Mouse (Mus musculus) thymus, postnatal 4 days (tissue): ENCODE data around the gene Abhd5.

Source experiments
- DNase-seq: peaks from one replicate; pipeline ENCODE4 v3.0.0; 2021

Abhd5 gene

GRCm38 (mm10) chr9:122347882-122348281 is 3.5 kb upstream of the Abhd5 start:
- DNase-seq: no peak

GRCm38 (mm10) chr9:122349286-122349685 is 2.1 kb upstream of the Abhd5 start:
- no peak for DNase-seq

GRCm38 (mm10) chr9:122350396-122351130 is 845 bp upstream of the Abhd5 start:
- no peak for DNase-seq

GRCm38 (mm10) chr9:122352025-122352392 is 601 bp downstream of the Abhd5 start:
- DNase-seq: no peak

- no peak for DNase-seq
Measured at GRCm38 (mm10) chr9:122352911-122353310, 1.5 kb downstream of the Abhd5 start.

GRCm38 (mm10) chr9:122354240-122354639 is 2.8 kb downstream of the Abhd5 start:
- DNase-seq: no peak

GRCm38 (mm10) chr9:122357073-122357472 is 5.7 kb downstream of the Abhd5 start:
- no peak for DNase-seq

GRCm38 (mm10) chr9:122357626-122358025 is 6.2 kb downstream of the Abhd5 start:
- DNase-seq: no peak

GRCm38 (mm10) chr9:122364171-122364570 is 12.8 kb downstream of the Abhd5 start:
- no peak for DNase-seq

- DNase-seq: no peak
Measured at GRCm38 (mm10) chr9:122370292-122370794, 18.9 kb downstream of the Abhd5 start.

GRCm38 (mm10) chr9:122372506-122372905 is 21.1 kb downstream of the Abhd5 start:
- DNase-seq: no peak

- no peak for DNase-seq
Measured at GRCm38 (mm10) chr9:122372991-122373390, 21.6 kb downstream of the Abhd5 start.

GRCm38 (mm10) chr9:122378986-122379385 is 27.6 kb downstream of the Abhd5 start:
- no peak for DNase-seq

- DNase-seq: no peak
Measured at GRCm38 (mm10) chr9:122380959-122381358, 29.6 kb downstream of the Abhd5 start.

GRCm38 (mm10) chr9:122382006-122382405 is 30.6 kb downstream of the Abhd5 start:
- no peak for DNase-seq

GRCm38 (mm10) chr9:122386015-122386414 is 34.6 kb downstream of the Abhd5 start:
- DNase-seq: no peak

- no peak for DNase-seq
Measured at GRCm38 (mm10) chr9:122389287-122389920, 38.0 kb downstream of the Abhd5 start.

GRCm38 (mm10) chr9:122395816-122396215 is 44.4 kb downstream of the Abhd5 start:
- no peak for DNase-seq

GRCm38 (mm10) chr9:122397156-122397555 is 45.7 kb downstream of the Abhd5 start:
- DNase-seq: no peak

- peak; percentile 60 for DNase-seq
Measured at GRCm38 (mm10) chr9:122398746-122399145, 47.3 kb downstream of the Abhd5 start.

GRCm38 (mm10) chr9:122401239-122401638 is 49.8 kb downstream of the Abhd5 start:
- DNase-seq: no peak

GRCm38 (mm10) chr9:122410437-122411175 is 59.2 kb downstream of the Abhd5 start:
- DNase-seq: no peak

- DNase-seq: no peak
Measured at GRCm38 (mm10) chr9:122414648-122415047, 63.2 kb downstream of the Abhd5 start.
